In the genomic region with DNA sequence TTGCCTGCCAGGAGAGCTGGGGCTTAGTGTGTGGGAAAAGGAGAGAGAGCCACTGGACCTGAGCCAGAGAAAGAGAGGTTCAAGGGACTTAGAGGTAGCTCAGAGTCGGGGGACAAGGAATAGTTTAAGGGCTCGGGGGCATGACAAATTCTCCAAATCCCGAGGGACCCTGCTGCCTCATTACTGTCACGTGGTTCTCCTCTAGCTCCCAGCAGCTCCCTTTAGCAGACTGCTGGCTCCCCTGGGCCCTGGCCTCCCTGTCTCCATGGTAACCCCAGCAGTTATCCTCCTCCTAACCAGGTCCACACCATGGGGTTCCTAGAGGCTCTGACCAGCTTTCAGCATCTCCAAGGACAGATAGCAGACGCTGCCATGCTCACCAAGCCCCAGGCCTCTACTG, we compare ENCODE assay signal across 12 mouse cellular contexts. TPM values are rescaled to one million over a fixed set of nuclear protein-coding genes. Genes with fewer than 3 reads are reported as not detected.
A peak's percentile ranks its signal among the peaks of the same experiment; 100 is the strongest.
DNase-seq lines count a peak whose midpoint lies in the region; ATAC-seq lines count a peak whose summit lies in the region.
"Had no signal": no experiment of that assay in that cellular context is flagged by ENCODE, and none has a peak within 500 bp of the region (broad histone marks: within the 10 kb centered on the region; RNA-seq: fewer than 3 reads in every experiment).

No protein-coding gene starts in this region.

- peaks cover 64% of the 10 kb centered on the region for H3K27me3 ChIP-seq in hindbrain, embryonic 10.5 days (ENCODE audit: insufficient read depth, poor library complexity, severe bottlenecking)
- no peaks in the 10 kb centered on the region for H3K27me3 ChIP-seq in midbrain, embryonic 16.5 days (ENCODE audit: control insufficient read depth, insufficient read depth, low read depth, low read length)

- ATAC-seq in midbrain, embryonic 16.5 days: no peak

- peak; percentile 52 for DNase-seq in embryo, embryonic 11 days
- DNase-seq in embryo, embryonic 10 days (ENCODE audit: low spot score): no peak
- DNase-seq in cerebellum, adult 9-10 months: peak; percentile 76
- DNase-seq in hindbrain, embryonic 10.5 days (ENCODE audit: low spot score): peak; percentile 43
- no peak for DNase-seq in lung, postnatal 36 days
- DNase-seq in heart, adult 18-20 months: no peak
- DNase-seq in yolk sac, embryonic 10.5 days (ENCODE audit: low spot score): no peak

- H3K36me3 ChIP-seq in hindbrain, embryonic 10.5 days: peaks cover 15% of the 10 kb centered on the region; the same call in 1 of the 2 replicates
- H3K36me3 ChIP-seq in midbrain, embryonic 16.5 days (ENCODE audit: control insufficient read depth, insufficient read depth, low read length): peaks cover 10% of the 10 kb centered on the region; the same call in 1 of the 2 replicates
- H3K36me3 ChIP-seq: heart, embryonic 10.5 days; limb, embryonic 15.5 days had no signal

- peak overlapping the region; percentile 88; the same call in 1 of the 2 replicates for H3K27ac ChIP-seq in hindbrain, embryonic 10.5 days
- H3K27ac ChIP-seq in midbrain, embryonic 16.5 days (ENCODE audit: low read length): peak overlapping the region; percentile 95
- H3K27ac ChIP-seq: heart, embryonic 10.5 days; kidney, postnatal 0 days; limb, embryonic 15.5 days had no signal

- 3% methylated on average over 5 of the region's 5 CpGs for WGBS in hindbrain, embryonic 10.5 days
- under 1% methylated on average over 5 of the region's 5 CpGs for WGBS in midbrain, embryonic 16.5 days

- peaks cover 68% of the 10 kb centered on the region for H3K4me1 ChIP-seq in hindbrain, embryonic 10.5 days (replicated peaks)
- peaks cover 38% of the 10 kb centered on the region for H3K4me1 ChIP-seq in midbrain, embryonic 16.5 days (ENCODE audit: control insufficient read depth, insufficient read depth, low read length)

- peak overlapping the region; percentile 65 for H3K4me3 ChIP-seq in hindbrain, embryonic 10.5 days
- H3K4me3 ChIP-seq in midbrain, embryonic 16.5 days (ENCODE audit: low read depth, low read length): peak overlapping the region; percentile 84
- H3K4me3 ChIP-seq: heart, embryonic 10.5 days; limb, embryonic 15.5 days had no signal

- H3K4me2 ChIP-seq in midbrain, embryonic 16.5 days (ENCODE audit: low read length): peak overlapping the region; percentile 91
- H3K4me2 ChIP-seq: limb, embryonic 15.5 days had no signal

- H3K9me3 ChIP-seq in hindbrain, embryonic 10.5 days: no peaks in the 10 kb centered on the region
- no peaks in the 10 kb centered on the region for H3K9me3 ChIP-seq in midbrain, embryonic 16.5 days (replicated peaks; ENCODE audit: control insufficient read depth, low read length, poor library complexity, severe bottlenecking)
- H3K9me3 ChIP-seq: heart, embryonic 10.5 days; limb, embryonic 15.5 days had no signal

- peak overlapping the region; percentile 96 for H3K9ac ChIP-seq in midbrain, embryonic 16.5 days (ENCODE audit: low read depth, low read length)
- H3K9ac ChIP-seq: limb, embryonic 15.5 days had no signal

RNA-seq across cellular contexts. Expression of a gene that starts 2.0 kb away (rescaled TPM):
- polyA plus RNA-seq in hindbrain, embryonic 10.5 days (2016; fragmentation: Nextera tagmentation; extraction: Ambion mirVana): 23.5 and 57.0 TPM in 2 replicates
- polyA plus RNA-seq in midbrain, embryonic 16.5 days (2015; fragmentation: Nextera tagmentation; extraction: Ambion mirVana): 151 and 155 TPM in 2 replicates
- total RNA-seq in heart, adult 18-20 months (2021): under 1 TPM in 1 of 2 experiments, not detected in 1; 0.64 TPM
- total RNA-seq: megakaryocyte-erythroid progenitor cell, adult 5-6 weeks had no signal

RNA-seq across cellular contexts. Expression of a gene that starts 12.5 kb away (rescaled TPM):
- polyA plus RNA-seq in hindbrain, embryonic 10.5 days (2016; fragmentation: Nextera tagmentation; extraction: Ambion mirVana): 236 TPM in 2 replicates
- polyA plus RNA-seq in midbrain, embryonic 16.5 days (2015; fragmentation: Nextera tagmentation; extraction: Ambion mirVana): 144 and 150 TPM in 2 replicates
- 100 to 1,000 TPM; 187 to 194 TPM for total RNA-seq in heart, adult 18-20 months (2021)

RNA-seq across cellular contexts. Expression of a gene that starts 29.2 kb away (rescaled TPM):
- 35.8 and 38.0 TPM in 2 replicates for polyA plus RNA-seq in hindbrain, embryonic 10.5 days (2016; fragmentation: Nextera tagmentation; extraction: Ambion mirVana)
- 2.3 and 3.5 TPM in 2 replicates for polyA plus RNA-seq in midbrain, embryonic 16.5 days (2015; fragmentation: Nextera tagmentation; extraction: Ambion mirVana)
- total RNA-seq in heart, adult 18-20 months (2021): 1 to 10 TPM; 1.4 to 2.3 TPM

RNA-seq across cellular contexts. Expression of a gene that starts 34.9 kb away (rescaled TPM):
- polyA plus RNA-seq in hindbrain, embryonic 10.5 days (2016; fragmentation: Nextera tagmentation; extraction: Ambion mirVana): 76.8 and 88.9 TPM in 2 replicates
- polyA plus RNA-seq in midbrain, embryonic 16.5 days (2015; fragmentation: Nextera tagmentation; extraction: Ambion mirVana): 65.2 and 75.8 TPM in 2 replicates
- total RNA-seq in heart, adult 18-20 months (2021): 10 to 100 TPM; 82.0 to 98.0 TPM

RNA-seq across cellular contexts. Expression of a gene that starts 52.2 kb away (rescaled TPM):
- 5.2 and 8.3 TPM in 2 replicates for polyA plus RNA-seq in hindbrain, embryonic 10.5 days (2016; fragmentation: Nextera tagmentation; extraction: Ambion mirVana)
- polyA plus RNA-seq in midbrain, embryonic 16.5 days (2015; fragmentation: Nextera tagmentation; extraction: Ambion mirVana): 18.1 and 20.5 TPM in 2 replicates
- 1 to 10 TPM; 3.4 to 4.8 TPM for total RNA-seq in heart, adult 18-20 months (2021)

Comparison
In these comparisons a context has a peak if more than half of its experiments do, and no peak if none do; other contexts are left out.
1. DNase-seq: peak in embryo, embryonic 11 days (single experiment), cerebellum, adult 9-10 months (single experiment) and hindbrain, embryonic 10.5 days (single experiment); none in embryo, embryonic 10 days (single experiment), lung, postnatal 36 days (single experiment), heart, adult 18-20 months (0 of 2) and yolk sac, embryonic 10.5 days (single experiment).